Comparison of ENCODE assay signal across 28 mouse cellular contexts in the genomic region with DNA sequence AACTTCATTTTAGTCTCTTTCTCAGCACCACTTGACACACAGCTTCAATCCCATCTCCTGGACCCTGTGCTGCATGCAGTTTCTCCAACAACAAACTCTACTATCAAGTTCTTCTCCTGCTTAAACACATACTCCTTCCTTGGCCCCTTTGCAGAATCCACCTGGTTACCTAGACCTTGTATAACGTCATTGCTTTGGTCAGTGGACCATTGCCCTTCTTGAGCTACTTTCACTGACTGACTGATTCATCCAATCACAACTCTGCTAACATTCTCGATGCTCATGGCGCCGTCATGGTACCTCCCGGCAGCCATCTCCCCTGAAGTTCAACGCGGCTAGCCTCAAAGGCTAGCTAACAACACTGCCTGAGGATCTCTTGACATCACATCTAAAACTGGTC. TPM values are rescaled to one million over a fixed set of nuclear protein-coding genes. Genes with fewer than 3 reads are reported as not detected.
DNase-seq lines count a peak whose midpoint lies in the region; ATAC-seq and TF ChIP-seq lines count a peak whose summit lies in the region.
"Had no signal": no experiment of that assay in that cellular context is flagged by ENCODE, and none has a peak within 500 bp of the region (broad histone marks: within the 10 kb centered on the region; RNA-seq: fewer than 3 reads in every experiment).

No protein-coding gene starts in this region.

- TF ChIP-seq CTCF in heart, adult 2 months (IDR thresholded peaks at IDR 0.05), result no peak

- WGBS in heart, adult 2 months, result 79% methylated on average over 7 of the region's 7 CpGs
- WGBS in heart, embryonic 12.5 days, result 93% methylated on average over 7 of the region's 7 CpGs
- 91% methylated on average over 7 of the region's 7 CpGs for WGBS in limb, embryonic 11.5 days
- WGBS in limb, embryonic 10.5 days, result 93% methylated on average over 7 of the region's 7 CpGs

- peak overlapping the region; percentile 28 for H3K9ac ChIP-seq in heart, adult 2 months (ENCODE audit: low read depth, low read length)
- no peak overlapping the region for H3K9ac ChIP-seq in heart, embryonic 12.5 days
- no peak overlapping the region for H3K9ac ChIP-seq in limb, embryonic 11.5 days (ENCODE audit: low read length)
- H3K9ac ChIP-seq: forebrain, postnatal 0 days; hindbrain, embryonic 12.5 days; hindbrain, embryonic 15.5 days had no signal

- no peaks in the 10 kb centered on the region for H3K9me3 ChIP-seq in heart, embryonic 12.5 days (replicated peaks)
- no peaks in the 10 kb centered on the region for H3K9me3 ChIP-seq in limb, embryonic 11.5 days (ENCODE audit: control insufficient read depth, low read length)
- no peaks in the 10 kb centered on the region for H3K9me3 ChIP-seq in limb, embryonic 10.5 days (replicated peaks)
- H3K9me3 ChIP-seq: heart, embryonic 10.5 days; hindbrain, embryonic 15.5 days had no signal

- peak overlapping the region; percentile 31 for H3K4me3 ChIP-seq in heart, adult 2 months
- no peak overlapping the region for H3K4me3 ChIP-seq in heart, embryonic 12.5 days
- H3K4me3 ChIP-seq in limb, embryonic 11.5 days (ENCODE audit: low read depth, low read length), result no peak overlapping the region
- H3K4me3 ChIP-seq in limb, embryonic 10.5 days, result no peak overlapping the region
- H3K4me3 ChIP-seq in brown adipose tissue, adult 24 weeks (ENCODE audit: insufficient read depth, low read depth, low read length), result peak overlapping the region; percentile 50
- H3K4me3 ChIP-seq: forebrain, embryonic 10.5 days; heart, embryonic 10.5 days; hindbrain, embryonic 12.5 days; hindbrain, embryonic 15.5 days had no signal

- ATAC-seq in CD4-positive, CD25-positive, alpha-beta regulatory T cell, adult 4 months, result no peak
- ATAC-seq in heart, embryonic 12.5 days (ENCODE audit: insufficient number of reproducible peaks, low FRiP score), result no peak
- ATAC-seq in limb, embryonic 11.5 days (ENCODE audit: insufficient number of reproducible peaks, low FRiP score, low TSS enrichment, low read depth), result no peak
- ATAC-seq: forebrain, embryonic 14.5 days; forebrain, postnatal 0 days had no signal

- H3K27me3 ChIP-seq in heart, adult 2 months (ENCODE audit: control insufficient read depth, insufficient read depth, low read length), result no peaks in the 10 kb centered on the region
- no peaks in the 10 kb centered on the region for H3K27me3 ChIP-seq in heart, embryonic 12.5 days (replicated peaks)
- H3K27me3 ChIP-seq in limb, embryonic 11.5 days (ENCODE audit: control insufficient read depth, insufficient read depth, low read length), result no peaks in the 10 kb centered on the region
- H3K27me3 ChIP-seq in limb, embryonic 10.5 days (ENCODE audit: low read depth, poor library complexity, severe bottlenecking), result no peaks in the 10 kb centered on the region
- H3K27me3 ChIP-seq: hindbrain, embryonic 12.5 days; hindbrain, embryonic 15.5 days had no signal

- no peak for TF ChIP-seq EP300 in heart, adult 2 months (IDR thresholded peaks at IDR 0.05; ENCODE audit: insufficient read depth, low read depth, low read length)

- TF ChIP-seq POLR2A in heart, adult 2 months (IDR thresholded peaks at IDR 0.05; ENCODE audit: insufficient read depth, low read depth, low read length), result no peak

- intact Hi-C loops in heart, adult 2 months (cut with DNase I), result loop anchor here (5.0 to 10.0 kb wide), 4 partner anchors 149 to 1076 kb away; no protein-coding TSS in a partner anchor

- peaks cover 7% of the 10 kb centered on the region for H3K36me3 ChIP-seq in heart, adult 2 months (ENCODE audit: control insufficient read depth, insufficient read depth, low read length)
- H3K36me3 ChIP-seq in heart, embryonic 12.5 days, result no peaks in the 10 kb centered on the region; the same call in 1 of the 2 replicates
- H3K36me3 ChIP-seq in limb, embryonic 11.5 days (ENCODE audit: control insufficient read depth, insufficient read depth, low read length), result no peaks in the 10 kb centered on the region
- no peaks in the 10 kb centered on the region for H3K36me3 ChIP-seq in limb, embryonic 10.5 days
- H3K36me3 ChIP-seq: heart, embryonic 10.5 days; hindbrain, embryonic 15.5 days had no signal

- DNase-seq in CD4-positive, CD25-positive, alpha-beta regulatory T cell, adult 2 months (ENCODE audit: low read depth, low spot score), result peak; percentile 22
- DNase-seq in heart, adult 2 months, result no peak
- peak; percentile 11 for DNase-seq in limb, embryonic 11.5 days (ENCODE audit: low spot score)
- no peak for DNase-seq in limb, embryonic 10.5 days (ENCODE audit: low spot score)
- no peak for DNase-seq in cerebellum, adult 11 months
- DNase-seq: cerebellum, adult 18-20 months; cerebellum, adult 9-10 months; cerebellum, postnatal 14 days; forebrain, postnatal 0 days; gastrocnemius, postnatal 36 days had no signal

- H3K27ac ChIP-seq in heart, adult 2 months, result peak overlapping the region; percentile 93
- H3K27ac ChIP-seq in heart, embryonic 12.5 days (ENCODE audit: poor library complexity, severe bottlenecking), result no peak overlapping the region
- no peak overlapping the region for H3K27ac ChIP-seq in limb, embryonic 11.5 days (replicated peaks; ENCODE audit: low read depth, low read length)
- H3K27ac ChIP-seq in limb, embryonic 10.5 days, result no peak overlapping the region
- H3K27ac ChIP-seq in brown adipose tissue, adult 24 weeks (replicated peaks; ENCODE audit: low read depth, low read length), result peak overlapping the region; percentile 74
- H3K27ac ChIP-seq: forebrain, embryonic 10.5 days; heart, embryonic 10.5 days; hindbrain, embryonic 12.5 days; hindbrain, embryonic 15.5 days had no signal

- H3K79me2 ChIP-seq in heart, adult 2 months (replicated peaks; ENCODE audit: control insufficient read depth, insufficient read depth, low read length), result 0 out of 2 replicates have a peak, but pooled peaks cover 2% of the 10 kb centered on the region

- no peak overlapping the region for H3K4me2 ChIP-seq in heart, embryonic 12.5 days
- no peak overlapping the region for H3K4me2 ChIP-seq in limb, embryonic 11.5 days (ENCODE audit: low read depth, severe bottlenecking)
- H3K4me2 ChIP-seq: hindbrain, embryonic 12.5 days; hindbrain, embryonic 15.5 days had no signal

- H3K4me1 ChIP-seq in heart, adult 2 months (ENCODE audit: control insufficient read depth, insufficient read depth, low read length), result peaks cover 9% of the 10 kb centered on the region
- peaks cover 16% of the 10 kb centered on the region for H3K4me1 ChIP-seq in heart, embryonic 12.5 days (replicated peaks)
- 0 out of 2 replicates have a peak, but pooled peaks cover 2% of the 10 kb centered on the region for H3K4me1 ChIP-seq in limb, embryonic 11.5 days (ENCODE audit: control insufficient read depth, insufficient read depth, low read length)
- H3K4me1 ChIP-seq in limb, embryonic 10.5 days, result peaks cover 4% of the 10 kb centered on the region
- H3K4me1 ChIP-seq in brown adipose tissue, adult 24 weeks (ENCODE audit: control insufficient read depth, insufficient read depth, insufficient read length, low read length), result peaks cover 9% of the 10 kb centered on the region; the same call in 1 of the 2 replicates

RNA-seq across cellular contexts. Expression of a gene that starts 6.2 kb away (rescaled TPM):
- polyA plus RNA-seq in CD4-positive, CD25-positive, alpha-beta regulatory T cell, adult 4 months (2017; shearing (Covaris generic)), result 100 to 1,000 TPM; 219 to 252 TPM
- total RNA-seq in heart, adult 2 months (2021), result 10 to 100 TPM; 41.2 to 47.2 TPM
- polyA plus RNA-seq in heart, adult 2 months (2012; rRNA removed), result 61.1 and 73.0 TPM in 2 replicates
- polyA plus RNA-seq in heart, embryonic 12.5 days (2016; fragmentation: Nextera tagmentation; extraction: Ambion mirVana), result 72.7 and 77.4 TPM in 2 replicates
- polyA plus RNA-seq in limb, embryonic 11.5 days (2014; fragmentation: Nextera tagmentation; extraction: Ambion mirVana), result 54.7 and 57.6 TPM in 2 replicates
- 47.2 and 57.7 TPM in 2 replicates for polyA plus RNA-seq in limb, embryonic 10.5 days (2016; fragmentation: Nextera tagmentation; extraction: Ambion mirVana)
- polyA plus RNA-seq in brown adipose tissue, adult 24 weeks (2012; ENCODE audit: insufficient read depth, insufficient read length, missing spikeins), result 20.6 and 41.0 TPM in 2 replicates

RNA-seq across cellular contexts. Expression of a gene that starts 43.4 kb away (rescaled TPM):
- not detected for polyA plus RNA-seq in CD4-positive, CD25-positive, alpha-beta regulatory T cell, adult 4 months (2017; shearing (Covaris generic))
- total RNA-seq in heart, adult 2 months (2021), result not detected
- 2.5 TPM in 1 of 2 replicates, not detected in the other for polyA plus RNA-seq in heart, adult 2 months (2012; rRNA removed)
- polyA plus RNA-seq in heart, embryonic 12.5 days (2016; fragmentation: Nextera tagmentation; extraction: Ambion mirVana), result 0.33 and 0.52 TPM in 2 replicates
- not detected in 2 replicates for polyA plus RNA-seq in limb, embryonic 11.5 days (2014; fragmentation: Nextera tagmentation; extraction: Ambion mirVana)
- polyA plus RNA-seq in limb, embryonic 10.5 days (2016; fragmentation: Nextera tagmentation; extraction: Ambion mirVana), result not detected in 2 replicates
- polyA plus RNA-seq in brown adipose tissue, adult 24 weeks (2012; ENCODE audit: insufficient read depth, insufficient read length, missing spikeins), result not detected in 2 replicates
- total RNA-seq: adrenal gland, adult 2 months; adrenal gland, postnatal 14 days; adrenal gland, postnatal 4 days; forebrain, postnatal 0 days; gastrocnemius, adult 8-10 months; gastrocnemius, postnatal 36 days; granulocyte monocyte progenitor cell, adult 5-6 weeks; heart, postnatal 25 days; hematopoietic stem cell, adult 5-6 weeks; MEL had no signal
- polyA plus RNA-seq: adrenal gland, adult 2 months; embryonic facial prominence, embryonic 11.5 days; forebrain, embryonic 10.5 days; forebrain, embryonic 14.5 days; heart, embryonic 10.5 days; heart, postnatal 0 days had no signal

Comparison
In these comparisons a context has a peak if more than half of its experiments do, and no peak if none do; other contexts are left out.
1. DNase-seq: peak in CD4-positive, CD25-positive, alpha-beta regulatory T cell, adult 2 months (single experiment) and limb, embryonic 11.5 days (single experiment); none in heart, adult 2 months (0 of 2), limb, embryonic 10.5 days (single experiment) and cerebellum, adult 11 months (single experiment).
2. H3K27ac ChIP-seq: peak in heart, adult 2 months (single experiment) and brown adipose tissue, adult 24 weeks (single experiment); none in heart, embryonic 12.5 days (single experiment), limb, embryonic 11.5 days (single experiment) and limb, embryonic 10.5 days (single experiment).
3. H3K4me3 ChIP-seq: peak in heart, adult 2 months (single experiment) and brown adipose tissue, adult 24 weeks (single experiment); none in heart, embryonic 12.5 days (single experiment), limb, embryonic 11.5 days (single experiment) and limb, embryonic 10.5 days (single experiment).